Mouse (Mus musculus): ENCODE measurements around the gene Brd7. TPM values are rescaled to one million over a fixed set of nuclear protein-coding genes. Genes with fewer than 3 reads are reported as not detected.

The Brd7 gene
- 10 to 100 TPM; 61.0 to 65.3 TPM for total RNA-seq (2021)
- long read RNA-seq, experiment 1, transcript Brd7-201 (17 exons, 3,625 nt) = major isoform, 47 of 66 reads
- long read RNA-seq, experiment 1, partial matches to known transcripts = 8 of 66 reads
- long read RNA-seq, experiment 1, other reads (novel, unspliced or antisense) = 11 of 66 reads
- long read RNA-seq, experiment 2, transcript Brd7-201 (17 exons, 3,625 nt) = major isoform, 45 of 68 reads
- long read RNA-seq, experiment 2, partial matches to known transcripts = 14 of 68 reads
- long read RNA-seq, experiment 2, other reads (novel, unspliced or antisense) = 9 of 68 reads

- DNase-seq = peak; percentile 75 to 90
Observed at GRCm38 (mm10) chr8:88361708-88362428, at the start of gene Brd7. Brd7 (minus strand) TSS chr8:88362194.

GRCm38 (mm10) chr8:88411461-88411860 lies 49.5 kb upstream of the Brd7 start:
- intact Hi-C loops (cut with DNase I) = no loop called here
- no peak for DNase-seq

More at GRCm38 (mm10) chr8:88361708-88362428, at the start of gene Brd7:
- intact Hi-C loops (cut with DNase I) = loop anchor here (2.0 to 10.0 kb wide), 2 partner anchors 259 to 333 kb away; partner anchors contain the start of gene Cyld

- intact Hi-C loops (cut with DNase I) = no loop called here
- no peak for DNase-seq
Observed at GRCm38 (mm10) chr8:88409401-88409940, 47.5 kb upstream of the Brd7 start.

GRCm38 (mm10) chr8:88407716-88408115 lies 45.7 kb upstream of the Brd7 start:
- no peak for DNase-seq
- intact Hi-C loops (cut with DNase I) = no loop called here

- no peak for DNase-seq
- intact Hi-C loops (cut with DNase I) = no loop called here
Observed at GRCm38 (mm10) chr8:88398060-88398459, 36.1 kb upstream of the Brd7 start.

GRCm38 (mm10) chr8:88393298-88393697 lies 31.3 kb upstream of the Brd7 start:
- DNase-seq = no peak
- intact Hi-C loops (cut with DNase I) = no loop called here

- intact Hi-C loops (cut with DNase I) = no loop called here
Observed at GRCm38 (mm10) chr8:88390749-88391148, 28.8 kb upstream of the Brd7 start.

GRCm38 (mm10) chr8:88388691-88389239 lies 26.8 kb upstream of the Brd7 start:
- no peak for DNase-seq
- intact Hi-C loops (cut with DNase I) = no loop called here

More at GRCm38 (mm10) chr8:88390749-88391148, 28.8 kb upstream of the Brd7 start:
- no peak for DNase-seq

GRCm38 (mm10) chr8:88387874-88388273 lies 25.9 kb upstream of the Brd7 start:
- intact Hi-C loops (cut with DNase I) = no loop called here
- no peak for DNase-seq

GRCm38 (mm10) chr8:88383164-88383556 lies 21.2 kb upstream of the Brd7 start:
- no peak for DNase-seq
- intact Hi-C loops (cut with DNase I) = no loop called here

- DNase-seq = no peak
- intact Hi-C loops (cut with DNase I) = no loop called here
Observed at GRCm38 (mm10) chr8:88382311-88383163, 20.5 kb upstream of the Brd7 start.

GRCm38 (mm10) chr8:88380497-88380896 lies 18.5 kb upstream of the Brd7 start:
- intact Hi-C loops (cut with DNase I) = no loop called here
- DNase-seq = no peak

- DNase-seq = no peak
- intact Hi-C loops (cut with DNase I) = no loop called here
Observed at GRCm38 (mm10) chr8:88376836-88377582, 15.0 kb upstream of the Brd7 start.

GRCm38 (mm10) chr8:88371522-88371921 lies 9.5 kb upstream of the Brd7 start:
- intact Hi-C loops (cut with DNase I) = no loop called here

GRCm38 (mm10) chr8:88369805-88370204 lies 7.8 kb upstream of the Brd7 start:
- DNase-seq = no peak
- intact Hi-C loops (cut with DNase I) = loop anchor here (10.0 kb wide), 1 partner anchor 325 kb away; the partner anchor contains the start of gene Cyld

More at GRCm38 (mm10) chr8:88371522-88371921, 9.5 kb upstream of the Brd7 start:
- no peak for DNase-seq

- no peak for DNase-seq
- intact Hi-C loops (cut with DNase I) = loop anchor here (10.0 kb wide), 1 partner anchor 326 kb away; the partner anchor contains the start of gene Cyld
Observed at GRCm38 (mm10) chr8:88369221-88369620, 7.2 kb upstream of the Brd7 start.

GRCm38 (mm10) chr8:88362446-88363150 lies 604 bp upstream of the Brd7 start:
- no peak for DNase-seq
- intact Hi-C loops (cut with DNase I) = loop anchor here (2.0 to 10.0 kb wide), 2 partner anchors 258 to 332 kb away; partner anchors contain the start of gene Cyld

GRCm38 (mm10) chr8:88361044-88361707 lies 818 bp downstream of the Brd7 start:
- DNase-seq = no peak
- intact Hi-C loops (cut with DNase I) = loop anchor here (10.0 kb wide), 1 partner anchor 334 kb away; the partner anchor contains the start of gene Cyld
